Mouse (Mus musculus) kidney, postnatal 14 days (tissue): ENCODE data around the gene Gm36028.

ENCODE experiments used
- DNase-seq: peaks from one replicate; pipeline ENCODE4 v3.0.0; 2022; ENCODE audit warnings: mixed read lengths

Gm36028 gene

GRCm38 (mm10) chr16:37857495-37857894, 3.5 kb downstream of the Gm36028 start:
- peak; percentile 71 for DNase-seq

GRCm38 (mm10) chr16:37856327-37856726, 4.6 kb downstream of the Gm36028 start:
- DNase-seq = no peak

- no peak for DNase-seq
These were observed 5.4 kb downstream of the Gm36028 start for GRCm38 (mm10) chr16:37855583-37855982.

GRCm38 (mm10) chr16:37854593-37854992, 6.4 kb downstream of the Gm36028 start:
- no peak for DNase-seq

- no peak for DNase-seq
These were observed 6.9 kb downstream of the Gm36028 start for GRCm38 (mm10) chr16:37854054-37854453.

- peak; percentile 51 for DNase-seq
These were observed 7.7 kb downstream of the Gm36028 start for GRCm38 (mm10) chr16:37853279-37853678.

- peak; percentile 72 for DNase-seq
These were observed 9.6 kb downstream of the Gm36028 start for GRCm38 (mm10) chr16:37851366-37851765.

GRCm38 (mm10) chr16:37847081-37847480, 13.9 kb downstream of the Gm36028 start:
- no peak for DNase-seq

GRCm38 (mm10) chr16:37845202-37845925, 15.6 kb downstream of the Gm36028 start:
- peak; percentile 57 for DNase-seq

- DNase-seq = no peak
These were observed 17.2 kb downstream of the Gm36028 start for GRCm38 (mm10) chr16:37843740-37844139.

GRCm38 (mm10) chr16:37842439-37842838, 18.5 kb downstream of the Gm36028 start:
- no peak for DNase-seq

GRCm38 (mm10) chr16:37837571-37837970, 23.4 kb downstream of the Gm36028 start:
- DNase-seq = no peak

GRCm38 (mm10) chr16:37831041-37831440, 29.9 kb downstream of the Gm36028 start:
- peak; percentile 50 for DNase-seq

GRCm38 (mm10) chr16:37826286-37826685, 34.7 kb downstream of the Gm36028 start:
- no peak for DNase-seq

GRCm38 (mm10) chr16:37824778-37825505, 36.0 kb downstream of the Gm36028 start:
- DNase-seq = no peak

- DNase-seq = peak; percentile 67
These were observed 37.0 kb downstream of the Gm36028 start for GRCm38 (mm10) chr16:37823949-37824348.

GRCm38 (mm10) chr16:37817986-37818385, 43.0 kb downstream of the Gm36028 start:
- DNase-seq = no peak

GRCm38 (mm10) chr16:37814383-37814971, 46.5 kb downstream of the Gm36028 start:
- peak; percentile 91 for DNase-seq

GRCm38 (mm10) chr16:37813691-37814382, 47.1 kb downstream of the Gm36028 start:
- DNase-seq = no peak

- DNase-seq = peak; percentile 71
These were observed 48.5 kb downstream of the Gm36028 start for GRCm38 (mm10) chr16:37812474-37812886.

- no peak for DNase-seq
These were observed 49.1 kb downstream of the Gm36028 start for GRCm38 (mm10) chr16:37811874-37812273.

GRCm38 (mm10) chr16:37809623-37809992, 51.3 kb downstream of the Gm36028 start:
- DNase-seq = no peak
